Mouse (Mus musculus): ENCODE measurements around the gene Med4. TPM values are rescaled to one million over a fixed set of nuclear protein-coding genes. Genes with fewer than 3 reads are reported as not detected.
A peak's percentile ranks its signal among the peaks of the same experiment; 100 is the strongest.

Gene Med4
- 10 to 100 TPM; 73.3 to 88.7 TPM for polyA plus RNA-seq (2017; shearing (Covaris generic))

- peak; percentile 78 for ATAC-seq
Measured at GRCm38 (mm10) chr14:73509765-73510423, at the start of gene Med4. Gene Med4 (plus strand): TSS chr14:73510025.

- ATAC-seq, result no peak
Measured at GRCm38 (mm10) chr14:73460514-73461134, 49.2 kb upstream of the Med4 start.

GRCm38 (mm10) chr14:73462211-73462610 is 47.6 kb upstream of the Med4 start:
- no peak for ATAC-seq

GRCm38 (mm10) chr14:73467697-73468096 is 42.1 kb upstream of the Med4 start:
- no peak for ATAC-seq

GRCm38 (mm10) chr14:73469506-73469905 is 40.3 kb upstream of the Med4 start:
- no peak for ATAC-seq

GRCm38 (mm10) chr14:73470593-73470992 is 39.2 kb upstream of the Med4 start:
- ATAC-seq, result no peak

GRCm38 (mm10) chr14:73472205-73472604 is 37.6 kb upstream of the Med4 start:
- no peak for ATAC-seq

- ATAC-seq, result no peak
Measured at GRCm38 (mm10) chr14:73473670-73474460, 36.0 kb upstream of the Med4 start.

- ATAC-seq, result peak; percentile 83
Measured at GRCm38 (mm10) chr14:73474636-73475093, 35.2 kb upstream of the Med4 start.

- no peak for ATAC-seq
Measured at GRCm38 (mm10) chr14:73475506-73475905, 34.3 kb upstream of the Med4 start.

- ATAC-seq, result no peak
Measured at GRCm38 (mm10) chr14:73476361-73476934, 33.4 kb upstream of the Med4 start.

- ATAC-seq, result no peak
Measured at GRCm38 (mm10) chr14:73477077-73477476, 32.7 kb upstream of the Med4 start.

GRCm38 (mm10) chr14:73478321-73478720 is 31.5 kb upstream of the Med4 start:
- no peak for ATAC-seq

- no peak for ATAC-seq
Measured at GRCm38 (mm10) chr14:73479771-73480170, 30.1 kb upstream of the Med4 start.

- no peak for ATAC-seq
Measured at GRCm38 (mm10) chr14:73483516-73484229, 26.2 kb upstream of the Med4 start.

- no peak for ATAC-seq
Measured at GRCm38 (mm10) chr14:73484366-73485110, 25.3 kb upstream of the Med4 start.

GRCm38 (mm10) chr14:73486641-73487040 is 23.2 kb upstream of the Med4 start:
- no peak for ATAC-seq

- ATAC-seq, result no peak
Measured at GRCm38 (mm10) chr14:73493356-73493755, 16.5 kb upstream of the Med4 start.

- no peak for ATAC-seq
Measured at GRCm38 (mm10) chr14:73494122-73494521, 15.7 kb upstream of the Med4 start.

- ATAC-seq, result no peak
Measured at GRCm38 (mm10) chr14:73495753-73496152, 14.1 kb upstream of the Med4 start.

- ATAC-seq, result no peak
Measured at GRCm38 (mm10) chr14:73501283-73501682, 8.5 kb upstream of the Med4 start.

GRCm38 (mm10) chr14:73501721-73502120 is 8.1 kb upstream of the Med4 start:
- no peak for ATAC-seq

All from CD4-positive, CD25-positive, alpha-beta regulatory T cell, adult 4 months (primary cell).